Mouse (Mus musculus) liver, embryonic 16.5 days (tissue): Measurements from ENCODE around the gene Gtf2e1. TPM values are rescaled to one million over a fixed set of nuclear protein-coding genes. Genes with fewer than 3 reads are reported as not detected.
A peak's percentile ranks its signal among the peaks of the same experiment; 100 is the strongest.

Experiments
- ATAC-seq: fragments of 200-750 bp; cut with Nextera tagmentation; 2 replicates; pipeline ENCODE4 v1.8.0; 2017; ENCODE audit warnings: low read depth, mild to moderate bottlenecking, moderate number of reproducible peaks, moderate library complexity
- H3K27ac ChIP-seq: fragments of 300-500 bp; sonication (generic); 2 replicates; pipeline ENCODE4 v1.5.1; 2014; ENCODE audit warnings: mild to moderate bottlenecking, low read length
- H3K27me3 ChIP-seq: fragments of 300-500 bp; sonication (generic); 2 replicates; pipeline ENCODE4 v1.6.1; 2014; ENCODE audit warnings: low read depth, low read length, mixed read lengths; ENCODE audit not compliant: control insufficient read depth, insufficient read depth
- H3K36me3 ChIP-seq: fragments of 300-500 bp; sonication (generic); 2 replicates; pipeline ENCODE4 v1.6.1; 2014; ENCODE audit warnings: mild to moderate bottlenecking; ENCODE audit not compliant: control insufficient read depth, insufficient read depth
- H3K4me1 ChIP-seq: fragments of 300-500 bp; sonication (generic); 2 replicates; pipeline ENCODE4 v1.6.1; 2014; ENCODE audit warnings: low read depth, low read length, mixed read lengths; ENCODE audit not compliant: control insufficient read depth
- H3K4me2 ChIP-seq: fragments of 300-500 bp; sonication (generic); 2 replicates; pipeline ENCODE4 v1.6.1; 2014; ENCODE audit warnings: low read depth, low read length, mixed read lengths
- H3K4me3 ChIP-seq: fragments of 300-500 bp; sonication (generic); 2 replicates; pipeline ENCODE4 v1.5.1; 2014; ENCODE audit warnings: low read depth, mild to moderate bottlenecking, low read length
- H3K9ac ChIP-seq: fragments of 300-500 bp; sonication (generic); 2 replicates; pipeline ENCODE4 v1.6.1; 2014; ENCODE audit warnings: low read depth, low read length
- H3K9me3 ChIP-seq: fragments of 300-500 bp; sonication (generic); replicated peaks from 2 replicates; pipeline ENCODE4 v1.6.1; 2016; ENCODE audit warnings: low read length; ENCODE audit not compliant: control insufficient read depth
- WGBS: fragments of 180-500 bp; shearing (Covaris S2); extraction: QIAGEN DNeasy Blood & Tissue Kit; methylation state at CpG from one replicate; pipeline ENCODE4 v1.1.7; 2014; ENCODE audit not compliant: insufficient replicate concordance; 5-methylcytosine and 5-hydroxymethylcytosine counted together
- polyA plus RNA-seq: library from polyadenylated mRNA; unstranded; fragments of >200 nt; fragmentation: Nextera tagmentation; extraction: Ambion mirVana; gene quantifications from 2 replicates; pipeline ENCODE4 v1.2.1, GENCODE M21; 2015

Gene Gtf2e1
- polyA plus RNA-seq, 1 experiment from 2014 or later, result 6.6 TPM

- Histone ChIP-seq H3K9me3 (no peaks in the 10 kb centered on the region), H3K4me2 (no peak overlapping the region), H3K27ac (no peak overlapping the region), H3K9ac (no peak overlapping the region), H3K4me3 (no peak overlapping the region), H3K4me1 (peaks cover 3% of the 10 kb centered on the region), H3K27me3 (no peaks in the 10 kb centered on the region), H3K36me3 (no peaks in the 10 kb centered on the region)
- WGBS, result 71% methylated on average over 6 of the region's 6 CpGs
- peak; percentile 70 for ATAC-seq
These were observed 9.4 kb downstream of the Gtf2e1 start for GRCm38 (mm10) chr16:37530170-37530569.

- Histone ChIP-seq H3K4me2 (no peak overlapping the region), H3K4me1 (no peaks in the 10 kb centered on the region), H3K9ac (no peak overlapping the region), H3K27me3 (no peaks in the 10 kb centered on the region), H3K27ac (no peak overlapping the region), H3K4me3 (no peak overlapping the region), H3K36me3 (peaks cover 17% of the 10 kb centered on the region), H3K9me3 (no peaks in the 10 kb centered on the region)
- no peak for ATAC-seq
- WGBS, result 76% methylated on average over 3 of the region's 3 CpGs
These were observed 12.8 kb downstream of the Gtf2e1 start for GRCm38 (mm10) chr16:37526688-37527223.

- no peaks in the 10 kb centered on the region for H3K9me3 ChIP-seq
- peaks cover 28% of the 10 kb centered on the region for H3K36me3 ChIP-seq
- no peaks in the 10 kb centered on the region for H3K4me1 ChIP-seq
- ATAC-seq, result no peak
- no peak overlapping the region for H3K4me2 ChIP-seq
- no peak overlapping the region for H3K27ac ChIP-seq
- no peak overlapping the region for H3K4me3 ChIP-seq
- H3K27me3 ChIP-seq, result no peaks in the 10 kb centered on the region
- no peak overlapping the region for H3K9ac ChIP-seq
- whole genome bisulfite sequencing, result 71% methylated on average over 2 of the region's 2 CpGs
These were observed 14.5 kb downstream of the Gtf2e1 start for GRCm38 (mm10) chr16:37525121-37525520.

- no peak overlapping the region for H3K4me3 ChIP-seq
- H3K27me3 ChIP-seq, result no peaks in the 10 kb centered on the region
- H3K27ac ChIP-seq, result no peak overlapping the region
- H3K9ac ChIP-seq, result no peak overlapping the region
- ATAC-seq, result no peak
- no peak overlapping the region for H3K4me2 ChIP-seq
- H3K36me3 ChIP-seq, result peaks cover 29% of the 10 kb centered on the region
- 80% methylated on average over 7 of the region's 7 CpGs for WGBS
- no peaks in the 10 kb centered on the region for H3K4me1 ChIP-seq
- no peaks in the 10 kb centered on the region for H3K9me3 ChIP-seq
These were observed 17.4 kb downstream of the Gtf2e1 start for GRCm38 (mm10) chr16:37522100-37522697.

- Histone ChIP-seq H3K9ac (no peak overlapping the region), H3K4me2 (no peak overlapping the region), H3K4me1 (no peaks in the 10 kb centered on the region), H3K27me3 (no peaks in the 10 kb centered on the region), H3K36me3 (peaks cover 29% of the 10 kb centered on the region), H3K9me3 (no peaks in the 10 kb centered on the region), H3K27ac (no peak overlapping the region), H3K4me3 (no peak overlapping the region)
- ATAC-seq, result no peak
- 81% methylated on average over 2 of the region's 2 CpGs for WGBS
These were observed 19.2 kb downstream of the Gtf2e1 start for GRCm38 (mm10) chr16:37520190-37521040.

GRCm38 (mm10) chr16:37519721-37520120, 19.9 kb downstream of the Gtf2e1 start:
- H3K27ac ChIP-seq, result no peak overlapping the region
- no peak overlapping the region for H3K4me2 ChIP-seq
- H3K27me3 ChIP-seq, result no peaks in the 10 kb centered on the region
- no peak for ATAC-seq
- no peaks in the 10 kb centered on the region for H3K4me1 ChIP-seq
- no peaks in the 10 kb centered on the region for H3K9me3 ChIP-seq
- H3K36me3 ChIP-seq, result peaks cover 29% of the 10 kb centered on the region
- 77% methylated on average over 1 of the region's 1 CpGs for WGBS
- H3K9ac ChIP-seq, result no peak overlapping the region
- no peak overlapping the region for H3K4me3 ChIP-seq

- Histone ChIP-seq H3K9me3 (no peaks in the 10 kb centered on the region), H3K4me1 (no peaks in the 10 kb centered on the region), H3K27ac (no peak overlapping the region), H3K4me2 (no peak overlapping the region), H3K4me3 (no peak overlapping the region), H3K9ac (no peak overlapping the region), H3K36me3 (peaks cover 23% of the 10 kb centered on the region), H3K27me3 (no peaks in the 10 kb centered on the region)
- ATAC-seq, result no peak
- WGBS, result 47% methylated on average over 2 of the region's 2 CpGs
These were observed 20.9 kb downstream of the Gtf2e1 start for GRCm38 (mm10) chr16:37518662-37519061.

- ATAC-seq, result no peak
- H3K4me3 ChIP-seq, result no peak overlapping the region
- no peaks in the 10 kb centered on the region for H3K9me3 ChIP-seq
- H3K9ac ChIP-seq, result no peak overlapping the region
- no peaks in the 10 kb centered on the region for H3K4me1 ChIP-seq
- H3K27ac ChIP-seq, result no peak overlapping the region
- no peaks in the 10 kb centered on the region for H3K27me3 ChIP-seq
- no peak overlapping the region for H3K4me2 ChIP-seq
- peaks cover 18% of the 10 kb centered on the region for H3K36me3 ChIP-seq
- 74% methylated on average over 4 of the region's 4 CpGs for WGBS
These were observed 21.9 kb downstream of the Gtf2e1 start for GRCm38 (mm10) chr16:37517596-37518211.
